Mouse (Mus musculus): ENCODE measurements around the gene Cib4. TPM values are rescaled to one million over a fixed set of nuclear protein-coding genes. Genes with fewer than 3 reads are reported as not detected.

The Cib4 gene
- polyA plus RNA-seq, 1 experiment from 2014 or later: not detected

- Histone ChIP-seq H3K27me3 (ENCODE audit: insufficient read depth, poor library complexity, severe bottlenecking) (no peaks in the 10 kb centered on the region; the same call in 1 of the 2 replicates), H3K4me3 (no peak overlapping the region), H3K27ac (no peak overlapping the region), H3K9me3 (no peaks in the 10 kb centered on the region), H3K4me1 (replicated peaks) (no peaks in the 10 kb centered on the region; the same call in none of the 2 replicates), H3K36me3 (no peaks in the 10 kb centered on the region)
- WGBS: 83% methylated on average over 3 of the region's 3 CpGs
- DNase-seq (ENCODE audit: low spot score): no peak
Observed at GRCm38 (mm10) chr5:30556284-30556683, 10.6 kb upstream of the Cib4 start.

GRCm38 (mm10) chr5:30554981-30555380 lies 9.3 kb upstream of the Cib4 start:
- peaks cover 5% of the 10 kb centered on the region for H3K4me1 ChIP-seq (replicated peaks)
- no peaks in the 10 kb centered on the region for H3K36me3 ChIP-seq
- H3K27ac ChIP-seq: no peak overlapping the region
- no peak overlapping the region for H3K4me3 ChIP-seq
- WGBS: 79% methylated on average over 8 of the region's 8 CpGs
- DNase-seq (ENCODE audit: low spot score): no peak
- no peaks in the 10 kb centered on the region; the same call in 1 of the 2 replicates for H3K27me3 ChIP-seq (ENCODE audit: insufficient read depth, poor library complexity, severe bottlenecking)
- H3K9me3 ChIP-seq: no peaks in the 10 kb centered on the region

- no peak overlapping the region for H3K27ac ChIP-seq
- 92% methylated on average over 13 of the region's 13 CpGs for WGBS
Observed at GRCm38 (mm10) chr5:30553936-30554335, 8.3 kb upstream of the Cib4 start.

GRCm38 (mm10) chr5:30552006-30552405 lies 6.4 kb upstream of the Cib4 start:
- Histone ChIP-seq H3K9me3 (no peaks in the 10 kb centered on the region), H3K4me1 (replicated peaks) (peaks cover 5% of the 10 kb centered on the region), H3K27me3 (ENCODE audit: insufficient read depth, poor library complexity, severe bottlenecking) (no peaks in the 10 kb centered on the region), H3K36me3 (no peaks in the 10 kb centered on the region), H3K27ac (no peak overlapping the region), H3K4me3 (no peak overlapping the region)
- DNase-seq (ENCODE audit: low spot score): no peak
- 89% methylated on average over 6 of the region's 6 CpGs for WGBS

More at GRCm38 (mm10) chr5:30553936-30554335, 8.3 kb upstream of the Cib4 start:
- peaks cover 5% of the 10 kb centered on the region for H3K4me1 ChIP-seq (replicated peaks)
- no peaks in the 10 kb centered on the region for H3K9me3 ChIP-seq
- no peak overlapping the region for H3K4me3 ChIP-seq
- no peaks in the 10 kb centered on the region; the same call in 1 of the 2 replicates for H3K27me3 ChIP-seq (ENCODE audit: insufficient read depth, poor library complexity, severe bottlenecking)
- no peaks in the 10 kb centered on the region for H3K36me3 ChIP-seq
- DNase-seq (ENCODE audit: low spot score): no peak

- no peak overlapping the region for H3K4me3 ChIP-seq
- H3K9me3 ChIP-seq: no peaks in the 10 kb centered on the region
- H3K36me3 ChIP-seq: no peaks in the 10 kb centered on the region
- no peaks in the 10 kb centered on the region for H3K27me3 ChIP-seq (ENCODE audit: insufficient read depth, poor library complexity, severe bottlenecking)
- H3K27ac ChIP-seq: no peak overlapping the region
- peaks cover 5% of the 10 kb centered on the region; the same call in 1 of the 2 replicates for H3K4me1 ChIP-seq (replicated peaks)
- no peak for DNase-seq (ENCODE audit: low spot score)
- WGBS: 82% methylated on average over 8 of the region's 8 CpGs
Observed at GRCm38 (mm10) chr5:30551022-30551638, 5.5 kb upstream of the Cib4 start.

- no peaks in the 10 kb centered on the region for H3K9me3 ChIP-seq
- no peaks in the 10 kb centered on the region for H3K36me3 ChIP-seq
- no peak overlapping the region for H3K4me3 ChIP-seq
- H3K4me1 ChIP-seq (replicated peaks): peaks cover 5% of the 10 kb centered on the region; the same call in 1 of the 2 replicates
- no peaks in the 10 kb centered on the region for H3K27me3 ChIP-seq (ENCODE audit: insufficient read depth, poor library complexity, severe bottlenecking)
- DNase-seq (ENCODE audit: low spot score): peak; percentile 15
- WGBS: 67% methylated on average over 9 of the region's 9 CpGs
- no peak overlapping the region for H3K27ac ChIP-seq
Observed at GRCm38 (mm10) chr5:30550334-30551021, 4.8 kb upstream of the Cib4 start.

- H3K4me3 ChIP-seq: no peak overlapping the region
- no peaks in the 10 kb centered on the region for H3K36me3 ChIP-seq
- H3K9me3 ChIP-seq: no peaks in the 10 kb centered on the region
- no peaks in the 10 kb centered on the region for H3K27me3 ChIP-seq (ENCODE audit: insufficient read depth, poor library complexity, severe bottlenecking)
- peaks cover 5% of the 10 kb centered on the region; the same call in 1 of the 2 replicates for H3K4me1 ChIP-seq (replicated peaks)
- H3K27ac ChIP-seq: no peak overlapping the region
- DNase-seq (ENCODE audit: low spot score): no peak
- 76% methylated on average over 2 of the region's 2 CpGs for WGBS
Observed at GRCm38 (mm10) chr5:30548681-30549080, 3.0 kb upstream of the Cib4 start.

GRCm38 (mm10) chr5:30536051-30536570 lies 9.5 kb downstream of the Cib4 start:
- Histone ChIP-seq H3K27ac (no peak overlapping the region), H3K9me3 (no peaks in the 10 kb centered on the region), H3K4me1 (replicated peaks) (no peaks in the 10 kb centered on the region; the same call in 1 of the 2 replicates), H3K4me3 (no peak overlapping the region), H3K27me3 (ENCODE audit: insufficient read depth, poor library complexity, severe bottlenecking) (no peaks in the 10 kb centered on the region), H3K36me3 (no peaks in the 10 kb centered on the region)
- no peak for DNase-seq (ENCODE audit: low spot score)
- WGBS: 72% methylated on average over 7 of the region's 7 CpGs

- no peak for DNase-seq (ENCODE audit: low spot score)
- H3K27me3 ChIP-seq (ENCODE audit: insufficient read depth, poor library complexity, severe bottlenecking): no peaks in the 10 kb centered on the region
- H3K27ac ChIP-seq: no peak overlapping the region
- H3K36me3 ChIP-seq: no peaks in the 10 kb centered on the region
- H3K4me3 ChIP-seq: no peak overlapping the region
- WGBS: 73% methylated on average over 6 of the region's 6 CpGs
- H3K4me1 ChIP-seq (replicated peaks): no peaks in the 10 kb centered on the region; the same call in 1 of the 2 replicates
- no peaks in the 10 kb centered on the region for H3K9me3 ChIP-seq
Observed at GRCm38 (mm10) chr5:30534637-30535036, 11.0 kb downstream of the Cib4 start.

- DNase-seq (ENCODE audit: low spot score): no peak
- WGBS: 46% methylated on average over 4 of the region's 4 CpGs
- H3K4me3 ChIP-seq: no peak overlapping the region
- H3K27me3 ChIP-seq (ENCODE audit: insufficient read depth, poor library complexity, severe bottlenecking): peaks cover 20% of the 10 kb centered on the region; the same call in 1 of the 2 replicates
- no peaks in the 10 kb centered on the region for H3K9me3 ChIP-seq
- peaks cover 17% of the 10 kb centered on the region for H3K4me1 ChIP-seq (replicated peaks)
- no peak overlapping the region for H3K27ac ChIP-seq
- no peaks in the 10 kb centered on the region for H3K36me3 ChIP-seq
Observed at GRCm38 (mm10) chr5:30528906-30529305, 16.7 kb downstream of the Cib4 start.

- 80% methylated on average over 5 of the region's 5 CpGs for WGBS
- Histone ChIP-seq H3K27me3 (ENCODE audit: insufficient read depth, poor library complexity, severe bottlenecking) (peaks cover 20% of the 10 kb centered on the region), H3K36me3 (no peaks in the 10 kb centered on the region), H3K27ac (no peak overlapping the region), H3K4me1 (replicated peaks) (peaks cover 28% of the 10 kb centered on the region), H3K4me3 (no peak overlapping the region), H3K9me3 (no peaks in the 10 kb centered on the region)
- no peak for DNase-seq (ENCODE audit: low spot score)
Observed at GRCm38 (mm10) chr5:30527129-30527528, 18.5 kb downstream of the Cib4 start.

- peak overlapping the region; percentile 54; the same call in 1 of the 2 replicates for H3K27ac ChIP-seq
- H3K27me3 ChIP-seq (ENCODE audit: insufficient read depth, poor library complexity, severe bottlenecking): peaks cover 20% of the 10 kb centered on the region
- H3K9me3 ChIP-seq: no peaks in the 10 kb centered on the region
- H3K4me1 ChIP-seq (replicated peaks): peaks cover 28% of the 10 kb centered on the region
- WGBS: 26% methylated on average over 12 of the region's 12 CpGs
- peak; percentile 19 for DNase-seq (ENCODE audit: low spot score)
- H3K4me3 ChIP-seq: no peak overlapping the region
- H3K36me3 ChIP-seq: no peaks in the 10 kb centered on the region
Observed at GRCm38 (mm10) chr5:30525920-30526836, 19.5 kb downstream of the Cib4 start.

Data from hindbrain, embryonic 10.5 days (tissue).